Mouse (Mus musculus) intestine, embryonic 15.5 days (tissue): ENCODE measurements around the gene Slc37a3. TPM values are rescaled to one million over a fixed set of nuclear protein-coding genes. Genes with fewer than 3 reads are reported as not detected.

ENCODE experiments used
- polyA plus RNA-seq: library from polyadenylated mRNA; unstranded; fragments of >200 nt; fragmentation: Nextera tagmentation; extraction: Ambion mirVana; gene quantifications from 2 replicates; pipeline ENCODE4 v1.2.1, GENCODE M21; 2015

Gene Slc37a3
- polyA plus RNA-seq, 1 experiment from 2014 or later, result 35.6 TPM

Other genes starting within 250 kb of the Slc37a3 start
- 4.9 and 5.1 TPM in 2 replicates for gene Kdm7a, start 170.9 kb downstream of the Slc37a3 start, polyA plus RNA-seq
- gene Rab19, start 3.5 kb upstream of the Slc37a3 start, polyA plus RNA-seq, result 6.1 and 8.1 TPM in 2 replicates
- 59.3 and 64.8 TPM in 2 replicates for gene Mkrn1, start 42.8 kb upstream of the Slc37a3 start, polyA plus RNA-seq
- gene Dennd2a, start 180.2 kb upstream of the Slc37a3 start, polyA plus RNA-seq, result 11.7 and 12.3 TPM in 2 replicates
- gene Adck2, start 196.2 kb upstream of the Slc37a3 start, polyA plus RNA-seq, result 28.0 and 29.1 TPM in 2 replicates
- gene Gm42420, start 208.1 kb upstream of the Slc37a3 start, polyA plus RNA-seq, result 1.1 and 1.2 TPM in 2 replicates
- gene Ndufb2, start 214.9 kb upstream of the Slc37a3 start, polyA plus RNA-seq, result 378 and 432 TPM in 2 replicates